Mouse (Mus musculus) regulatory T cell (primary cell): ENCODE measurements around the gene Ulk1.
"Not testable (repeated sequence)": the region's sequence is repeated elsewhere in the genome, so short reads cannot be mapped to it uniquely, and the experiment has no call there.

Source experiments
- in situ Hi-C: fragments of 300-600 bp; cut with MboI, MseI; formaldehyde crosslinking; loops from one replicate; pipeline ENCODE4 v1.15.1; 2025; ENCODE audit warnings: high pct_unique_total_duplicates

Gene Ulk1

GRCm38 (mm10) chr5:110804012-110804743, 5.7 kb downstream of the Ulk1 start:
- in situ Hi-C loops, result no loop called here

GRCm38 (mm10) chr5:110802809-110803208, 7.1 kb downstream of the Ulk1 start:
- in situ Hi-C loops, result no loop called here

- in situ Hi-C loops, result no loop called here
These were observed 7.7 kb downstream of the Ulk1 start for GRCm38 (mm10) chr5:110802186-110802585.

DNA sequence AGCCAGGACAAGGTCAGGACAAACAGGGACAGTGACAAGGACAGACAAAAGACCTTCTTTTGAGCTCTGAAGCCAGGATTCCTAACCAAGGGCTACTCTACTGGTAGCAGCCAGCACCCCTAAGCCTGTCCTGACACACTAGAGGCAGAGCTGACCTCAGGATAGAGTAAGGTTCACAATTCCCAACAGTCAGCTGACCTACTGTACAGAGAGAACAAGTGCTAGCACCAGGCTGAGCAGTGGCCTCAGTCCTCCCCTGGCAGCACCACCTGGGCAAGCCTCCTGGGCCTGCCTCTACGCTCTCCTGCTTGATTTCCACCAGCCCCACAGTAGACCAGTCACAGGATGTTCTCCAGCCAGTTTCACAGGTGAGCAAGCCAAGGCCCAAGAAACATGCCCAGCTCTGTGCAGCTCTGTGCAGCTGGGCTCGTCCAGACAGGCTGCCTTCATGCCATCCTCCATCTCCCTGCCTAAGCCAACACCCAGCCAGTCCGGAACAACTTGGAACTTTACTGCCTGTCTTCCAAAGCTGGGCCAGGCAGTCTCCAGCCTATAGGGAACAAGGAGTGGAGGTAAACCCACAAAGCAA, 8.8 kb downstream of the Ulk1 start:
- in situ Hi-C loops, result no loop called here

GRCm38 (mm10) chr5:110797696-110798095, 12.2 kb downstream of the Ulk1 start:
- in situ Hi-C loops, result no loop called here

DNA sequence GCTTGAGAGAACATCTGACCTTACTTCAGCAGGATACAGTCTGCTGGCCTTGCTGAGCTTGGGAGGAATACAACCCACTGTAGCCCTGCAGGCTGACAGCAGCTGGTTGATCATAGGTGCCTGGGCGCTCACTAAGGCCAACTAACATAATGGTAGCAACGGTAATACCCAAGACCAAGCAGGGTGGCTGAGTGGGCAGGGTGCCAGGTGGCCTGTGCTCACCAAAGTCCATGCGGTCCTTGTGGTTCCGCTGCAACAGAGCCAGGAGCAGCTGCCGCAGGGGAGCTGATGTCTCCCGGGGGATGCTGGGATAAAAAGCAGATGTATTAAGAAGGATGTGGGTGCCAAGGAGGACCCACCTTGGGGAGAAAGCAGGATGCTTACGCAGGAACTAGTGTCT, 15.5 kb downstream of the Ulk1 start:
- in situ Hi-C loops, result no loop called here

- in situ Hi-C loops, result loop anchor here (10.0 kb wide), 1 partner anchor 476 kb away; no protein-coding TSS in a partner anchor
These were observed 21.2 kb downstream of the Ulk1 start for GRCm38 (mm10) chr5:110788684-110789083.

GRCm38 (mm10) chr5:110786081-110786835, 23.6 kb downstream of the Ulk1 start:
- in situ Hi-C loops, result loop anchor here (10.0 kb wide), 1 partner anchor 479 kb away; no protein-coding TSS in a partner anchor

- in situ Hi-C loops, result loop anchor here (10.0 kb wide), 1 partner anchor 482 kb away; no protein-coding TSS in a partner anchor
These were observed 26.7 kb downstream of the Ulk1 start for GRCm38 (mm10) chr5:110783150-110783549.

- in situ Hi-C loops, result loop anchor here (10.0 kb wide), 1 partner anchor 483 kb away; no protein-coding TSS in a partner anchor
These were observed 28.2 kb downstream of the Ulk1 start for GRCm38 (mm10) chr5:110781529-110782238.

DNA sequence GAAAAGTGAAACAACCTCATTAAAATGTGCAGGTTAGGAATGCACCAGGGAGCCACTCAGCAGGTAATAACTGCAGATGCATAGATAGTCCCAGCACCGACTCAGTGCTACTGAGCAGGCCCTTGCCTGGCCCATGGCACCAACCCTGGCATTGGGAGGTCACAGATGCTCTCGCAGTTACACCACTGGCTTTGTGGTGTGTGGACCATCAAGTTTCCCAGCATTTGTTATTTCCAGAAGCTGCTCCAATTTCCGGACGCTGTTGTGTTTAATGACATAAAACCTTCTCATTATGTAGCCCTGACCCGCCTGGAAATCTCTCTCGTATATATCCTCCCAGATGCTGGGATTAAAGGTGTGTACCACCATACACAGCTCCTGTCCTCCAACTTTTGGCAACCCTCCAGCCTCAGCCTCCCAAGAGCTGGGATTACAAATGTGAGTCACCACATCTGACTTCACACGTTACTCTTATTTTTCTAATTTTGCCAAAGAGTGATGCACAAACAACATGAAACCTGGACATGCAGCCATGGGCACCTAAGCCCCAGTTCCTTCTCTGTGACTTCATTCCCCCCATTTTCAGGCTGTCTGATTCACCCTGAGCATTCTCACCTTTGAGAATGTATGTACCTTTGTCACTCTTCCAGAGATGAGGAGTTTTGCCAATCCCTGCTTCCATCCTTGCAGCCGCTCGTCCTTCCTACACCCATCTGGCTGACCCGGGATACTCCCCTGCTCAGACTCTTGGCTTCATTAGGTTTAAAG, 29.0 kb downstream of the Ulk1 start:
- in situ Hi-C loops, result loop anchor here (10.0 kb wide), 1 partner anchor 484 kb away; no protein-coding TSS in a partner anchor

- in situ Hi-C loops, result loop anchor here (5.0 to 10.0 kb wide), 2 partner anchors 62 to 485 kb away; no protein-coding TSS in a partner anchor
These were observed 29.7 kb downstream of the Ulk1 start, which contains the start of gene Pus1 for GRCm38 (mm10) chr5:110779998-110780760. Gene Pus1 (minus strand): TSS chr5:110780659.

DNA sequence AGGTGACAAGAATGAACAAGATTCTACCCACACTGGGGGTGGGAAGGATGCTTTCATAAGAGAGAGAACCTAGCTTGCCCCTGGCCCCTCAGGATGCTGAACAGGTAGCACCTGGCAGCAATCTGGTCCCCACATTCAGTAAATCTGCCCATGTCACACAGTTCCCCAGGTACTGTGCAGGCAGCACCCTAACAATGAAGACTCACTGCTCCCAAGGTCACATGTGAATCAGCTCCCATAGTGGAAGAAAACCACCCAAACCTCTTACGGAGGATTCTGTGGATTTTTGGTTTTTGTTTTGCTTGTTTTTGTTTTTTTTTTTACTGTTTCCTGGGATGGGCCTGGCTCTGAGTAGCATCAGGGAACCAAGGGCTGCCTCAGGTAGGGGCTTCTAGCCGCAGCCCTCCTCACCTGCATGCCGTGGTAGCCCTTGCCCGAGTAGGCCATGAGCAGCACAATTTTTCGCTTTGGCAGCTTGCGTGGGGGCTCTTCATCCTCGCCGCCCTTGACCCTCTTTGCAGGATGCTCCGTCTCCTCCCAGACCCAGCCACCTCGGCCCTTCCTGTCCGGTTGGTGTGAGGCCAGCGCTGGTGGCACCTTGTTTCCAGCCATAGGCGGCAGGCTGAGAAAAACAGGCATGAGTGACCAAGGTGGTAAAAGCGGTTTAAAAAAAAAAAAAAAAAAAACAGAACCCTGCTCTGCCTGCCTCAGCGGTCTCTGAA, 30.5 kb downstream of the Ulk1 start:
- in situ Hi-C loops, result loop anchor here (5.0 kb wide), 1 partner anchor 63 kb away; no protein-coding TSS in a partner anchor

- in situ Hi-C loops, result loop anchor here (5.0 kb wide), 1 partner anchor 64 kb away; no protein-coding TSS in a partner anchor
These were observed 31.6 kb downstream of the Ulk1 start for GRCm38 (mm10) chr5:110778263-110778662.

- in situ Hi-C loops, result loop anchor here (5.0 kb wide), 1 partner anchor 66 kb away; no protein-coding TSS in a partner anchor
These were observed 33.8 kb downstream of the Ulk1 start for GRCm38 (mm10) chr5:110776141-110776540.

- in situ Hi-C loops, result no loop called here
These were observed 35.4 kb downstream of the Ulk1 start for GRCm38 (mm10) chr5:110774511-110774910.

- in situ Hi-C loops, result not testable (repeated sequence)
These were observed 37.0 kb downstream of the Ulk1 start for GRCm38 (mm10) chr5:110772945-110773344.

GRCm38 (mm10) chr5:110770448-110771158, 39.3 kb downstream of the Ulk1 start, which contains the start of gene Ep400:
Gene Ep400 (minus strand): TSS chr5:110770717.
- in situ Hi-C loops, result no loop called here
